Mouse (Mus musculus): Measurements from ENCODE around the gene Lcn12. TPM values are rescaled to one million over a fixed set of nuclear protein-coding genes. Genes with fewer than 3 reads are reported as not detected.
A peak's percentile ranks its signal among the peaks of the same experiment; 100 is the strongest.

The Lcn12 gene
- polyA plus RNA-seq, 1 experiment from 2014 or later = not detected

GRCm38 (mm10) chr2:25477541-25477940 lies 16.2 kb downstream of the Lcn12 start:
- DNase-seq (ENCODE audit: low spot score) (no peak), ATAC-seq (replicated peaks; ENCODE audit: insufficient number of reproducible peaks, low FRiP score, low TSS enrichment, low read depth) (no peak)
- no peaks in the 10 kb centered on the region for H3K4me1 ChIP-seq (ENCODE audit: control insufficient read depth, insufficient read depth, low read length)
- WGBS = 88% methylated on average over 8 of the region's 8 CpGs
- H3K9ac ChIP-seq (replicated peaks; ENCODE audit: low read length) = no peak overlapping the region
- no peak overlapping the region for H3K27ac ChIP-seq (replicated peaks; ENCODE audit: low read depth, low read length)
- no peaks in the 10 kb centered on the region for H3K36me3 ChIP-seq (replicated peaks; ENCODE audit: control insufficient read depth, insufficient read depth, low read depth, low read length)
- no peaks in the 10 kb centered on the region for H3K9me3 ChIP-seq (replicated peaks; ENCODE audit: control insufficient read depth, low read length)
- H3K4me2 ChIP-seq (ENCODE audit: low read depth, low read length) = no peak overlapping the region
- no peaks in the 10 kb centered on the region for H3K27me3 ChIP-seq (ENCODE audit: control insufficient read depth, insufficient read depth, low read length)
- no peak overlapping the region for H3K4me3 ChIP-seq (ENCODE audit: low read depth, low read length)

DNA sequence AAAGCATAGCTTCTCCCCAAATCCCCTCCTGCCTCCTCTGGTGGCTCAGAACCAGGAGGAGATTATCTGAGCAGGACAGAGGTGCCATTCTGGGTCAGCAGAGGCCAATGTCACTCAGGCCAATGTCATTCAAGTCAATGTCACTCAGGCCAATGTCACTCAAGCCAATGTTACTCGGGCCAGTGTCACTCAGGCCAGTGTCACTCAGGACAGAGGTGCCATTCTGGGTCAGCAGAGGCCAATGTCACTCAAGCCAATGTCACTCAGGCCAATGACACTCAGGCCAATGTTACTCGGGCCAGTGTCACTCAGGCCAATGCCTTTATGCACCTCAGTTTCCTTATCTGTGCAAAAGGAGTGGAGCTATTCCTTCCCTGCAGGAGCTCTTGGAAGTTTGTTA lies 21.2 kb downstream of the Lcn12 start:
- H3K4me3 ChIP-seq (ENCODE audit: low read depth, low read length) = no peak overlapping the region
- no peaks in the 10 kb centered on the region for H3K36me3 ChIP-seq (replicated peaks; ENCODE audit: control insufficient read depth, insufficient read depth, low read depth, low read length)
- no peaks in the 10 kb centered on the region for H3K4me1 ChIP-seq (ENCODE audit: control insufficient read depth, insufficient read depth, low read length)
- H3K27me3 ChIP-seq (ENCODE audit: control insufficient read depth, insufficient read depth, low read length) = no peaks in the 10 kb centered on the region
- H3K9me3 ChIP-seq (replicated peaks; ENCODE audit: control insufficient read depth, low read length) = no peaks in the 10 kb centered on the region
- WGBS = 80% methylated on average over 2 of the region's 2 CpGs
- H3K9ac ChIP-seq (replicated peaks; ENCODE audit: low read length) = no peak overlapping the region
- H3K27ac ChIP-seq (replicated peaks; ENCODE audit: low read depth, low read length) = no peak overlapping the region
- ATAC-seq (replicated peaks; ENCODE audit: insufficient number of reproducible peaks, low FRiP score, low TSS enrichment, low read depth) = no peak
- no peak for DNase-seq (ENCODE audit: low spot score)
- H3K4me2 ChIP-seq (ENCODE audit: low read depth, low read length) = no peak overlapping the region

- no peaks in the 10 kb centered on the region for H3K4me1 ChIP-seq (ENCODE audit: control insufficient read depth, insufficient read depth, low read length)
- no peaks in the 10 kb centered on the region for H3K9me3 ChIP-seq (replicated peaks; ENCODE audit: control insufficient read depth, low read length)
- no peak within 1 kb of the TSS for H3K27ac ChIP-seq (replicated peaks; ENCODE audit: low read depth, low read length)
- no peak for DNase-seq (ENCODE audit: low spot score)
- no peak for ATAC-seq (replicated peaks; ENCODE audit: insufficient number of reproducible peaks, low FRiP score, low TSS enrichment, low read depth)
- no peak within 1 kb of the TSS for H3K9ac ChIP-seq (replicated peaks; ENCODE audit: low read length)
- H3K4me2 ChIP-seq (ENCODE audit: low read depth, low read length) = no peak within 1 kb of the TSS
- H3K36me3 ChIP-seq (replicated peaks; ENCODE audit: control insufficient read depth, insufficient read depth, low read depth, low read length) = no peaks in the 10 kb centered on the region
- no peak within 1 kb of the TSS for H3K4me3 ChIP-seq (ENCODE audit: low read depth, low read length)
- 46% methylated on average over 6 of the region's 6 CpGs for WGBS
- no peaks in the 10 kb centered on the region for H3K27me3 ChIP-seq (ENCODE audit: control insufficient read depth, insufficient read depth, low read length)
Observed at GRCm38 (mm10) chr2:25469969-25470368, 23.7 kb downstream of the Lcn12 start, which contains the start of gene Ptgds. Gene Ptgds, minus strand, starts transcription at chr2:25470046.

DNA sequence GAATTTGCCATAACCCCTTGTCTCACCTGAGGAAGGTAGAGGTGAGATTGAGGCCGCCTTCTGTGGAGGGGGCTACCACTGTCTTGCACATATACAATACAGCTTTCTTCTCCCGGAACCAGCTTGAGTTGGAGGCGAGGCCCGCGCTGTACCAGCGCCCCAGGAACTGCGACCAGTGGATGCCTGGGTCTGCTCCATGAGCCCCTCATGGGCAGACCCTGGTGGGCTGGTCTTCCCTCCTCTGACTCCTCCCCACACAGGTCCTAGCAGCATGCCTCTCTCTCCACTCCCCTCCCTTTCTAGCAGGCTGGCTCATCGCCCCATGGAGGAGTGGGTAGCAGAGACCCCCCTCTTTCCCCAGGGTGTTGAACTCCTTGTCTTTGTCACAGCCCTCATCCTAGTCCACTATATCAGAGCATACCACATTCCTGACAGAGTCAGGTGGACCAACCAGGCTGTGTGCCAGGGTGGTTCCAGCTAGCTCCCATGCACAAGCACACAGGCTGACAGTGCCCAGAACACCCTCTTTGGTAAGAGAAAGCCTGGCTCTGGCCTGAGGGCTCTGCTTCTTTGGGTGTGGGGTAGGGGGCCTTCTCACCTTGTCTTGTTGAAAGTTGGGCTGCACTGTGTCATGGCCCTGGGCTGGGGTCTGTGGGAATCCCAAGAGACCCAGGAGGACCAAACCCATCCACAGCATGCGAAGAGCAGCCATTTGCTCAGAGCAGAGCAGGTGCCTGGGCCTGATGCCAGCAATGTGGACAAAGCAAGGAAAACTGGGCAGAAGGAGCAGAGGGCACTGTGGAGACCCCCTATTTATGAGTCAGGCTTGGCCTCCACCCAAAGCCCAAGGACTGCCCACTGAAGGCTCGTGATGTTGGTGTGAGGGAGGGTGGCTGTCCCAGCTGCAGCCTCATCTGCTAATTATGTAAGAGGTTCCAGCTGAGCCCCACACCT lies 24.5 kb downstream of the Lcn12 start:
- Histone ChIP-seq H3K36me3 (replicated peaks; ENCODE audit: control insufficient read depth, insufficient read depth, low read depth, low read length) (no peaks in the 10 kb centered on the region), H3K27me3 (ENCODE audit: control insufficient read depth, insufficient read depth, low read length) (no peaks in the 10 kb centered on the region), H3K27ac (replicated peaks; ENCODE audit: low read depth, low read length) (no peak overlapping the region), H3K4me3 (ENCODE audit: low read depth, low read length) (no peak overlapping the region), H3K4me2 (ENCODE audit: low read depth, low read length) (no peak overlapping the region), H3K9me3 (replicated peaks; ENCODE audit: control insufficient read depth, low read length) (no peaks in the 10 kb centered on the region), H3K4me1 (ENCODE audit: control insufficient read depth, insufficient read depth, low read length) (no peaks in the 10 kb centered on the region), H3K9ac (replicated peaks; ENCODE audit: low read length) (no peak overlapping the region)
- DNase-seq (ENCODE audit: low spot score) = no peak
- ATAC-seq (replicated peaks; ENCODE audit: insufficient number of reproducible peaks, low FRiP score, low TSS enrichment, low read depth) = peak; percentile 27; the same call in 1 of the 2 replicates
- 78% methylated on average over 10 of the region's 10 CpGs for WGBS

DNA sequence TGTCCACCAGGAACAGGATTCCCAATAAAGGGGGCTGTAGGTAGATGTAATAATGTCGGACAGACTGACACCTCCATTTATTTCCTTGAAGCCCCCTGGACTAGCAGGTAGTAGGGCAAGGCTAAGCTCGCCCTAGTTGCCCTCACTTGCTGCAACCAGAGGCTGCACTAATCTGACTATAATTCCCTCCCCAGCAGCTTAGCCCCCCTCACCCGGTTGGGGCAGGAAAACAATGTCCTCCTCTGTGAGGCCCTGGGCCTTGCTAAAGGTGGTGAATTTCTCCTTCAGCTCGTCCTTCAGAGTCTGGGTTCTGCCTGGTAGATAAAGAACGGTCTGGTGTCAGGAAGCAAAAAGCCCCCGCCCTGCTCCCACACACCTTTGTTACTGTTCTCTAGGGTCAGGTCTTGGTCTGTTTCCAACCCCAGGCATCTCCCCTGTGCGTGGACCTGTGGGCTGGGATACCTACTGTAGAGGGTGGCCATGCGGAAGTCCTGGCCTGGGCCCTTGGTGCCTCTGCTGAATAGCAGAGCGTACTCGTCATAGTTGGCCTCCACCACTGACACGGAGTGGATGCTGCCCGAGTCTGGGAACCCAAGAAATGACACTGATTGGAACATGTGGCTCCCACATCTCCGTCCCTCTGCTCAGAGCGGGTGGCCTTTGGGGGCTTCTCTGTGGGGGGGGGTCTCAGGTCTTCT lies 26.0 kb downstream of the Lcn12 start:
- WGBS = 75% methylated on average over 14 of the region's 14 CpGs
- Histone ChIP-seq H3K36me3 (replicated peaks; ENCODE audit: control insufficient read depth, insufficient read depth, low read depth, low read length) (no peaks in the 10 kb centered on the region), H3K9me3 (replicated peaks; ENCODE audit: control insufficient read depth, low read length) (no peaks in the 10 kb centered on the region), H3K4me3 (ENCODE audit: low read depth, low read length) (no peak overlapping the region), H3K27ac (replicated peaks; ENCODE audit: low read depth, low read length) (no peak overlapping the region), H3K9ac (replicated peaks; ENCODE audit: low read length) (no peak overlapping the region), H3K4me1 (ENCODE audit: control insufficient read depth, insufficient read depth, low read length) (no peaks in the 10 kb centered on the region), H3K4me2 (ENCODE audit: low read depth, low read length) (no peak overlapping the region), H3K27me3 (ENCODE audit: control insufficient read depth, insufficient read depth, low read length) (no peaks in the 10 kb centered on the region)
- no peak for DNase-seq (ENCODE audit: low spot score)
- ATAC-seq (replicated peaks; ENCODE audit: insufficient number of reproducible peaks, low FRiP score, low TSS enrichment, low read depth) = no peak

- ATAC-seq (replicated peaks; ENCODE audit: insufficient number of reproducible peaks, low FRiP score, low TSS enrichment, low read depth) = no peak
Observed at GRCm38 (mm10) chr2:25465816-25466635, 27.7 kb downstream of the Lcn12 start.

DNA sequence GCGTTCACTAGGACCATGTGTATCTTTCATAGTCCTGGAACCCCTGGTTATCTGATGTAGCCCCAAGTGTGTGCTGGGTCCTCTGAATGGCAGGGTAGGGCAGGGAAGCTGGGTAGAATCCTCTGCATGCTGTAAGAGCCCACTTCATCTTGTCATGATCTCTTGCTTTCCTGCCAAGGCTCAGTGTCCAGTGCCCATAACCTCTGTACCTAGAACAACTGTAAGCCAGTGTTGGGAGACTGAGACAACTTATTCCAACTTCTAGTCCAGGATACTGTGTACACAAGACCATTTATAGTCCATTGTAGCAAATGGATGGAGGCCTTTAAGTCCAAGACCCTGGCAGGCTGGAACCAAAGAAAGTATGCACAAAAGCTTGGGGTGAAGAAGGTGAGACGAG lies 28.5 kb downstream of the Lcn12 start:
- no peaks in the 10 kb centered on the region for H3K27me3 ChIP-seq (ENCODE audit: control insufficient read depth, insufficient read depth, low read length)
- 85% methylated on average over 2 of the region's 2 CpGs for WGBS
- no peak for DNase-seq (ENCODE audit: low spot score)

More at GRCm38 (mm10) chr2:25465816-25466635, 27.7 kb downstream of the Lcn12 start:
- Histone ChIP-seq H3K9me3 (replicated peaks; ENCODE audit: control insufficient read depth, low read length) (no peaks in the 10 kb centered on the region), H3K36me3 (replicated peaks; ENCODE audit: control insufficient read depth, insufficient read depth, low read depth, low read length) (no peaks in the 10 kb centered on the region), H3K4me2 (ENCODE audit: low read depth, low read length) (no peak overlapping the region), H3K4me1 (ENCODE audit: control insufficient read depth, insufficient read depth, low read length) (no peaks in the 10 kb centered on the region), H3K27me3 (ENCODE audit: control insufficient read depth, insufficient read depth, low read length) (no peaks in the 10 kb centered on the region), H3K27ac (replicated peaks; ENCODE audit: low read depth, low read length) (no peak overlapping the region), H3K9ac (replicated peaks; ENCODE audit: low read length) (no peak overlapping the region), H3K4me3 (ENCODE audit: low read depth, low read length) (no peak overlapping the region)
- WGBS = 35% methylated on average over 10 of the region's 10 CpGs
- no peak for DNase-seq (ENCODE audit: low spot score)

More for the DNA sequence above, 28.5 kb downstream of the Lcn12 start:
- H3K27ac ChIP-seq (replicated peaks; ENCODE audit: low read depth, low read length) = no peak overlapping the region
- H3K4me2 ChIP-seq (ENCODE audit: low read depth, low read length) = no peak overlapping the region
- H3K9me3 ChIP-seq (replicated peaks; ENCODE audit: control insufficient read depth, low read length) = no peaks in the 10 kb centered on the region
- H3K4me1 ChIP-seq (ENCODE audit: control insufficient read depth, insufficient read depth, low read length) = no peaks in the 10 kb centered on the region
- H3K4me3 ChIP-seq (ENCODE audit: low read depth, low read length) = no peak overlapping the region
- no peak for ATAC-seq (replicated peaks; ENCODE audit: insufficient number of reproducible peaks, low FRiP score, low TSS enrichment, low read depth)
- H3K9ac ChIP-seq (replicated peaks; ENCODE audit: low read length) = no peak overlapping the region
- no peaks in the 10 kb centered on the region for H3K36me3 ChIP-seq (replicated peaks; ENCODE audit: control insufficient read depth, insufficient read depth, low read depth, low read length)
